Mouse (Mus musculus) hindbrain, embryonic 14.5 days (tissue): ENCODE data around the gene Zfp740. TPM values are rescaled to one million over a fixed set of nuclear protein-coding genes. Genes with fewer than 3 reads are reported as not detected.

Source experiments
- ATAC-seq: fragments of 200-750 bp; cut with Nextera tagmentation; 2 replicates; pipeline ENCODE4 v1.8.0; 2017; ENCODE audit warnings: moderate number of reproducible peaks, mild to moderate bottlenecking, moderate TSS enrichment, moderate library complexity; ENCODE audit not compliant: low FRiP score
- DNase-seq: peaks from one replicate; pipeline ENCODE4 v3.0.0-alpha.2; 2015; ENCODE audit warnings: low spot score
- H3K27ac ChIP-seq: fragments of 300-500 bp; sonication (generic); 2 replicates; pipeline ENCODE4 v1.5.1; 2014; ENCODE audit warnings: mild to moderate bottlenecking, moderate library complexity
- H3K27me3 ChIP-seq: fragments of 300-500 bp; sonication (generic); 2 replicates; pipeline ENCODE4 v1.6.1; 2014; ENCODE audit warnings: mild to moderate bottlenecking, low read length, mixed read lengths; ENCODE audit not compliant: control insufficient read depth, insufficient read depth
- H3K36me3 ChIP-seq: fragments of 300-500 bp; sonication (generic); replicated peaks from 2 replicates; pipeline ENCODE4 v1.6.1; 2014; ENCODE audit not compliant: control insufficient read depth, insufficient read depth
- H3K4me1 ChIP-seq: fragments of 300-500 bp; sonication (generic); replicated peaks from 2 replicates; pipeline ENCODE4 v1.6.1; 2014; ENCODE audit warnings: antibody characterized with exemption, low read length, mixed read lengths; ENCODE audit not compliant: control insufficient read depth, insufficient read depth
- H3K4me2 ChIP-seq: fragments of 300-500 bp; sonication (generic); replicated peaks from 2 replicates; pipeline ENCODE4 v1.6.1; 2014; ENCODE audit warnings: mild to moderate bottlenecking, moderate library complexity
- H3K4me3 ChIP-seq: fragments of 300-500 bp; sonication (generic); replicated peaks from 2 replicates; pipeline ENCODE4 v1.5.1; 2014; ENCODE audit warnings: mild to moderate bottlenecking, low read length
- H3K9ac ChIP-seq: fragments of 300-500 bp; sonication (generic); 2 replicates; pipeline ENCODE4 v1.6.1; 2014
- H3K9me3 ChIP-seq: fragments of 300-500 bp; sonication (generic); 2 replicates; pipeline ENCODE4 v1.6.1; 2016; ENCODE audit warnings: low read length; ENCODE audit not compliant: control insufficient read depth
- WGBS: fragments of 180-500 bp; shearing (Covaris S2); extraction: QIAGEN DNeasy Blood & Tissue Kit; methylation state at CpG from one replicate; pipeline ENCODE4 v1.1.7; 2014; 5-methylcytosine and 5-hydroxymethylcytosine counted together
- polyA plus RNA-seq: library from polyadenylated mRNA; unstranded; fragments of >200 nt; fragmentation: Nextera tagmentation; extraction: Ambion mirVana; gene quantifications from 2 replicates; pipeline ENCODE4 v1.2.1, GENCODE M21; 2014

The Zfp740 gene
- polyA plus RNA-seq, 1 experiment from 2014 or later: 45.4 TPM

GRCm38 (mm10) chr15:102173581-102173980 lies 29.5 kb upstream of the Zfp740 start:
- peaks cover 9% of the 10 kb centered on the region; the same call in 1 of the 2 replicates for H3K36me3 ChIP-seq
- no peak overlapping the region for H3K4me3 ChIP-seq
- DNase-seq (no peak), ATAC-seq (no peak)
- H3K27me3 ChIP-seq: no peaks in the 10 kb centered on the region
- H3K9ac ChIP-seq: no peak overlapping the region
- H3K27ac ChIP-seq: no peak overlapping the region
- WGBS: 93% methylated on average over 3 of the region's 3 CpGs
- no peak overlapping the region for H3K4me2 ChIP-seq
- H3K9me3 ChIP-seq: peaks cover 8% of the 10 kb centered on the region
- H3K4me1 ChIP-seq: no peaks in the 10 kb centered on the region

- no peaks in the 10 kb centered on the region for H3K27me3 ChIP-seq
- H3K36me3 ChIP-seq: peaks cover 9% of the 10 kb centered on the region; the same call in 1 of the 2 replicates
- DNase-seq (no peak), ATAC-seq (no peak)
- H3K27ac ChIP-seq: no peak overlapping the region
- no peaks in the 10 kb centered on the region for H3K4me1 ChIP-seq
- peaks cover 8% of the 10 kb centered on the region for H3K9me3 ChIP-seq
- WGBS: 88% methylated on average over 16 of the region's 16 CpGs
- H3K9ac ChIP-seq: no peak overlapping the region
- H3K4me3 ChIP-seq: no peak overlapping the region
- H3K4me2 ChIP-seq: no peak overlapping the region
These were observed 27.2 kb upstream of the Zfp740 start for GRCm38 (mm10) chr15:102175736-102176319.

GRCm38 (mm10) chr15:102176571-102177316 lies 26.3 kb upstream of the Zfp740 start:
- Histone ChIP-seq H3K27me3 (no peaks in the 10 kb centered on the region), H3K9me3 (peaks cover 8% of the 10 kb centered on the region), H3K4me3 (no peak overlapping the region), H3K27ac (no peak overlapping the region), H3K4me2 (no peak overlapping the region), H3K36me3 (peaks cover 9% of the 10 kb centered on the region; the same call in 1 of the 2 replicates), H3K9ac (no peak overlapping the region), H3K4me1 (no peaks in the 10 kb centered on the region)
- WGBS: 89% methylated on average over 7 of the region's 7 CpGs
- ATAC-seq: no peak
- no peak for DNase-seq

- no peak overlapping the region for H3K4me2 ChIP-seq
- H3K27me3 ChIP-seq: no peaks in the 10 kb centered on the region
- H3K27ac ChIP-seq: no peak overlapping the region
- no peaks in the 10 kb centered on the region for H3K4me1 ChIP-seq
- WGBS: 88% methylated on average over 8 of the region's 8 CpGs
- ATAC-seq (no peak), DNase-seq (no peak)
- H3K9ac ChIP-seq: no peak overlapping the region
- peaks cover 8% of the 10 kb centered on the region for H3K9me3 ChIP-seq
- peaks cover 9% of the 10 kb centered on the region; the same call in 1 of the 2 replicates for H3K36me3 ChIP-seq
- no peak overlapping the region for H3K4me3 ChIP-seq
These were observed 25.6 kb upstream of the Zfp740 start for GRCm38 (mm10) chr15:102177417-102177816.

GRCm38 (mm10) chr15:102178279-102178678 lies 24.8 kb upstream of the Zfp740 start:
- Histone ChIP-seq H3K4me1 (no peaks in the 10 kb centered on the region), H3K4me3 (no peak overlapping the region), H3K27me3 (no peaks in the 10 kb centered on the region), H3K9ac (no peak overlapping the region), H3K4me2 (no peak overlapping the region), H3K9me3 (peaks cover 8% of the 10 kb centered on the region), H3K36me3 (peaks cover 9% of the 10 kb centered on the region; the same call in 1 of the 2 replicates), H3K27ac (no peak overlapping the region)
- no peak for ATAC-seq
- 15% methylated on average over 6 of the region's 6 CpGs for WGBS
- DNase-seq: peak; percentile 83

- no peak overlapping the region for H3K27ac ChIP-seq
- WGBS: 79% methylated on average over 9 of the region's 9 CpGs
- ATAC-seq: no peak
These were observed 23.9 kb upstream of the Zfp740 start for GRCm38 (mm10) chr15:102179106-102179505.

GRCm38 (mm10) chr15:102179924-102180323 lies 23.1 kb upstream of the Zfp740 start:
- ATAC-seq (no peak), DNase-seq (no peak)
- no peak overlapping the region for H3K27ac ChIP-seq
- H3K9me3 ChIP-seq: no peaks in the 10 kb centered on the region
- 87% methylated on average over 14 of the region's 14 CpGs for WGBS
- H3K4me2 ChIP-seq: no peak overlapping the region
- H3K36me3 ChIP-seq: peaks cover 6% of the 10 kb centered on the region; the same call in 1 of the 2 replicates
- no peaks in the 10 kb centered on the region for H3K4me1 ChIP-seq
- H3K4me3 ChIP-seq: no peak overlapping the region
- no peak overlapping the region for H3K9ac ChIP-seq
- H3K27me3 ChIP-seq: no peaks in the 10 kb centered on the region

More at GRCm38 (mm10) chr15:102179106-102179505, 23.9 kb upstream of the Zfp740 start:
- H3K27me3 ChIP-seq: no peaks in the 10 kb centered on the region
- no peak overlapping the region for H3K9ac ChIP-seq
- H3K9me3 ChIP-seq: peaks cover 6% of the 10 kb centered on the region
- H3K4me2 ChIP-seq: no peak overlapping the region
- DNase-seq: no peak
- peaks cover 9% of the 10 kb centered on the region; the same call in 1 of the 2 replicates for H3K36me3 ChIP-seq
- H3K4me3 ChIP-seq: no peak overlapping the region
- H3K4me1 ChIP-seq: no peaks in the 10 kb centered on the region

- DNase-seq (no peak), ATAC-seq (no peak)
- Histone ChIP-seq H3K4me2 (no peak overlapping the region), H3K9me3 (no peaks in the 10 kb centered on the region), H3K9ac (no peak overlapping the region), H3K27ac (no peak overlapping the region), H3K27me3 (no peaks in the 10 kb centered on the region), H3K4me3 (no peak overlapping the region), H3K36me3 (peaks cover 7% of the 10 kb centered on the region; the same call in 1 of the 2 replicates), H3K4me1 (no peaks in the 10 kb centered on the region)
- WGBS: 91% methylated on average over 3 of the region's 3 CpGs
These were observed 20.0 kb upstream of the Zfp740 start for GRCm38 (mm10) chr15:102183076-102183475.

- Histone ChIP-seq H3K9ac (no peak overlapping the region), H3K27me3 (no peaks in the 10 kb centered on the region), H3K9me3 (no peaks in the 10 kb centered on the region), H3K4me2 (no peak overlapping the region), H3K4me3 (no peak overlapping the region), H3K36me3 (peaks cover 7% of the 10 kb centered on the region; the same call in 1 of the 2 replicates), H3K27ac (no peak overlapping the region), H3K4me1 (no peaks in the 10 kb centered on the region)
- 83% methylated on average over 11 of the region's 11 CpGs for WGBS
- no peak for ATAC-seq
- DNase-seq: no peak
These were observed 16.8 kb upstream of the Zfp740 start for GRCm38 (mm10) chr15:102186239-102186638.
